Mouse (Mus musculus): ENCODE data around the gene Mmaa.

GRCm38 (mm10) chr8:79284626-79285025, 10.1 kb downstream of the Mmaa start:
- TF ChIP-seq GATA1 (IDR thresholded peaks at IDR 0.05; ENCODE audit: borderline replicate concordance, low read length): no peak
- TF ChIP-seq FLI1 (IDR thresholded peaks at IDR 0.05; ENCODE audit: low read length): no peak

All from megakaryocyte, embryonic 14.5 days (primary cell).